Mouse (Mus musculus) ES-Bruce4 (cell line): ENCODE data around the gene Fibcd1. TPM values are rescaled to one million over a fixed set of nuclear protein-coding genes. Genes with fewer than 3 reads are reported as not detected.

Experiments used
- H3K27ac ChIP-seq: 2 replicates; pipeline ENCODE4 v1.5.1; 2012; ENCODE audit warnings: low read length, inconsistent platforms; ENCODE audit not compliant: insufficient read depth
- H3K27me3 ChIP-seq: 2 replicates; pipeline ENCODE4 v1.6.1; 2012; ENCODE audit warnings: mild to moderate bottlenecking, low read length, inconsistent platforms; ENCODE audit not compliant: control insufficient read depth, poor library complexity, insufficient read depth, severe bottlenecking
- H3K36me3 ChIP-seq: 2 replicates; pipeline ENCODE4 v1.6.1; 2012; ENCODE audit warnings: inconsistent platforms, mild to moderate bottlenecking, low read length, moderate library complexity; ENCODE audit not compliant: control insufficient read depth, poor library complexity, insufficient read depth, severe bottlenecking
- H3K4me1 ChIP-seq: one replicate; pipeline ENCODE4 v1.8.1; 2011; ENCODE audit warnings: low read length; ENCODE audit not compliant: control insufficient read depth, insufficient read depth
- H3K4me3 ChIP-seq: 2 replicates; pipeline ENCODE4 v1.5.1; 2011; ENCODE audit warnings: low read depth, mild to moderate bottlenecking, low read length
- H3K9ac ChIP-seq: 2 replicates; pipeline ENCODE4 v1.6.1; 2012; ENCODE audit warnings: low read depth, mild to moderate bottlenecking, inconsistent platforms; ENCODE audit not compliant: poor library complexity, severe bottlenecking
- H3K9me3 ChIP-seq: replicated peaks from 2 replicates; pipeline ENCODE4 v1.6.1; 2012; ENCODE audit warnings: mild to moderate bottlenecking, low read length, inconsistent platforms; ENCODE audit not compliant: control insufficient read depth, poor library complexity, insufficient read depth, severe bottlenecking
- CTCF ChIP-seq: IDR thresholded peaks from one replicate; pipeline ENCODE4 v1.8.1; 2011; ENCODE audit warnings: low read depth, low read length
- EP300 ChIP-seq: IDR thresholded peaks from 2 replicates; pipeline ENCODE4 v1.6.1; 2011; ENCODE audit warnings: low read depth, low read length; ENCODE audit not compliant: insufficient read depth
- POLR2A ChIP-seq: IDR thresholded peaks from one replicate; pipeline ENCODE4 v1.8.1; 2011; ENCODE audit warnings: low read length; ENCODE audit not compliant: insufficient read depth
- polyA plus RNA-seq: library from polyadenylated mRNA; stranded (reverse); fragments of >200 nt; gene quantifications from 2 replicates; pipeline ENCODE4 v1.2.4, GENCODE M21; 2011; ENCODE audit warnings: low read depth; ENCODE audit not compliant: missing spikeins, insufficient read depth, insufficient read length

The Fibcd1 gene
- polyA plus RNA-seq, 1 experiment, result not detected

- no peak overlapping the region for H3K27ac ChIP-seq
- TF ChIP-seq CTCF, result no peak
- no peak for TF ChIP-seq EP300
- no peak for TF ChIP-seq POLR2A
Observed at GRCm38 (mm10) chr2:31788227-31788626, 57.6 kb downstream of the Fibcd1 start.

DNA sequence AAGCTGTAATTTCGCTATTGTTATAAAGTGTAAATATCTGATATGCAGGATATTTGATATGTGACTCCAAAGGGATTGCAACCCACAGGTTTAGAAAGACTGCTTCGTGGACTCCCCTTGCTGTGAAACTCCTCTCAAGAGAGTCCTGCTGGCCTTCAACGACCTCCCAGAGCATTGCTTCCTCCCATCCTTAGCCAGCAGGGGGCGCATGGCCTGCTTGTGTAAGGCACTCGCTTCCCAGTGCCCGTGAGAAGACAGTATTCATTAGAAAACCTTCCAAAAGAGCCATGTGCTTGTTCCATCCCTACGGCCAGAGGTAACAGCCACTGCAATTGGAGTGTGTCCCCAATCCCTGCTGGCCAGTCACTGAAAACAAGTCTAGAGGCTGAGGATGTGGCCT, 58.8 kb downstream of the Fibcd1 start:
- TF ChIP-seq POLR2A (no peak), EP300 (no peak), CTCF (peak; percentile 96)
- Histone ChIP-seq H3K36me3 (peaks cover 4% of the 10 kb centered on the region; the same call in 1 of the 2 replicates), H3K9me3 (no peaks in the 10 kb centered on the region), H3K4me1 (no peaks in the 10 kb centered on the region), H3K4me3 (no peak overlapping the region), H3K27ac (no peak overlapping the region), H3K9ac (no peak overlapping the region), H3K27me3 (no peaks in the 10 kb centered on the region)

More at GRCm38 (mm10) chr2:31788227-31788626, 57.6 kb downstream of the Fibcd1 start:
- peaks cover 4% of the 10 kb centered on the region; the same call in 1 of the 2 replicates for H3K36me3 ChIP-seq
- H3K4me1 ChIP-seq, result no peaks in the 10 kb centered on the region
- no peak overlapping the region for H3K9ac ChIP-seq
- H3K4me3 ChIP-seq, result no peak overlapping the region
- H3K27me3 ChIP-seq, result no peaks in the 10 kb centered on the region
- no peaks in the 10 kb centered on the region for H3K9me3 ChIP-seq

GRCm38 (mm10) chr2:31785074-31785473, 60.7 kb downstream of the Fibcd1 start:
- no peak overlapping the region for H3K4me3 ChIP-seq
- H3K9ac ChIP-seq, result no peak overlapping the region
- no peaks in the 10 kb centered on the region for H3K4me1 ChIP-seq
- no peak overlapping the region for H3K27ac ChIP-seq
- H3K9me3 ChIP-seq, result no peaks in the 10 kb centered on the region
- no peaks in the 10 kb centered on the region for H3K27me3 ChIP-seq
- no peak for TF ChIP-seq POLR2A
- peak; percentile 62 for TF ChIP-seq CTCF
- TF ChIP-seq EP300, result no peak
- peaks cover 4% of the 10 kb centered on the region; the same call in 1 of the 2 replicates for H3K36me3 ChIP-seq

DNA sequence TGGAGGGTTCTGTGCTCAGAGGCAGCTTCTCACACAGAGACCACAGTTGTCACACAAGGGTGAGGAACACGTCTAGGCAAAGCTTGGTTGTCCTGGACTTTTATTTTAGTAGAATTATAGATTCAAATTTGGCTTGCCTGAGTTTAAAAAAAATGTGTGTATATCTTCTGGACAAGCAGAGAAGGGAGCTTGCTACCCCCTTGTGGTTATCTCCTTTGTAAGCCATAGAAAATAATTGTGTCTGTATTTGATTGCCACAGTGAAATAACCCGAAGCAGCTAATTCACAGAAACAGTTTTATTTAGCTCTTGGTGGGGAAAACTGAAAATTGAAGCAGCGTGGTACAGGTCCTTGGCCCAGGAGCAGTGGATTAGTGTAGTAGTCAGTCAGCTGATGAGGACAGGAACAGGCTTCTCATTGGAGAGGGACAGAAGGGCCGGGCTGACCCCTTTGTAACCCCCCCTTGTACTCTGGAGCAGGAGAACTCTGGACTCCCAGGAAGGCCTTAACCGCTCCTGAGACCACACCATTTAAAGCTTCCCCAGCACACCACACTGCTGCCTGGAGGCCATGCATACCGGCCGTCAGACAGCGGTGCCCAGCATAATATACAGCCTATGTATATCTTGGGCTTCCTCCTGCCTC, 62.7 kb downstream of the Fibcd1 start:
- Histone ChIP-seq H3K9ac (no peak overlapping the region), H3K4me1 (peaks cover 4% of the 10 kb centered on the region), H3K9me3 (no peaks in the 10 kb centered on the region), H3K27ac (no peak overlapping the region), H3K36me3 (peaks cover 4% of the 10 kb centered on the region; the same call in 1 of the 2 replicates), H3K27me3 (no peaks in the 10 kb centered on the region), H3K4me3 (no peak overlapping the region)
- no peak for TF ChIP-seq POLR2A
- TF ChIP-seq CTCF, result no peak
- no peak for TF ChIP-seq EP300

DNA sequence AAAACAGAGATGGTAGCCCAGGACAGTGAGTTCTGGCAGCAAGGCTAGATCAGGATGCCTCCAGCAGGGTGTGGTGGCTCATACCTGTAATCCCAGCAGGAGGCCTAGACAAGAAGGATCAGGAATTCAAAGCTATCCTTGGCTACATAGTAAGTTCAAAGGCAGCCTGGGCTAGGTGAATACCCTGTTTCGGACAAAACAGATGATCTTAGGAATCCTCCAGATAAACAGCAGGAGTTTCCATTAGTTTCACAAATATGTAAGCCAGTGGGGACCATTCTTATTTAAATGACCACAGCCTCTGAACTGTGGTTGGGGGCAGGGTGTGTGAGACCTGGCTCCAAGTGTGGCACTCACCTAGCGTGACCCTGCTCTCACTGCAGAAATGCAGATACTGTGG, 66.5 kb downstream of the Fibcd1 start:
- Histone ChIP-seq H3K36me3 (peaks cover 4% of the 10 kb centered on the region; the same call in 1 of the 2 replicates), H3K27ac (no peak overlapping the region), H3K27me3 (no peaks in the 10 kb centered on the region), H3K9me3 (no peaks in the 10 kb centered on the region), H3K4me1 (peaks cover 4% of the 10 kb centered on the region), H3K4me3 (no peak overlapping the region), H3K9ac (no peak overlapping the region)
- TF ChIP-seq EP300, result no peak
- no peak for TF ChIP-seq CTCF
- no peak for TF ChIP-seq POLR2A

DNA sequence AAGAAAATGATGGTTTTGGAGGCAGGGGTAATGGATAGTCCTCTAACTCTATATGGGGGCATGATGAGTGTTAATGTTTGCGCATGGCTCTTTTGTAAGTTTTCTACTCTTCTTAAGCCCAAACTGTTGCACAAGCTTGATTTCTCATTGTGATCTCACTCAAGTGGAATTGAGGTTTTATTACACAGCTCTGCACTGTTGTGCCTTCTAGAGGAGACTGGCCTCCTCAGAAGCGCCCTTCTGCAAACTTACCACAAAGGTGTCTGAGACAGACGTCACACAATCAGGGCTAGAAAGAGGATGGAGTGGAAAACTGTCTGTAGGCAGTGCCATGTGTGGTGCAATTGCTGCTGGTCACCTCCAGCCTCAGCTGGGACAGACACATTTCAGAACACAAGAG, 69.3 kb downstream of the Fibcd1 start:
- peaks cover 5% of the 10 kb centered on the region for H3K4me1 ChIP-seq
- H3K27me3 ChIP-seq, result no peaks in the 10 kb centered on the region
- TF ChIP-seq POLR2A (no peak), CTCF (no peak), EP300 (no peak)
- no peak overlapping the region for H3K9ac ChIP-seq
- H3K4me3 ChIP-seq, result no peak overlapping the region
- H3K36me3 ChIP-seq, result peaks cover 4% of the 10 kb centered on the region; the same call in 1 of the 2 replicates
- no peak overlapping the region for H3K27ac ChIP-seq
- H3K9me3 ChIP-seq, result no peaks in the 10 kb centered on the region
